Mouse (Mus musculus): ENCODE data around the gene Dpp8. TPM values are rescaled to one million over a fixed set of nuclear protein-coding genes. Genes with fewer than 3 reads are reported as not detected.

Dpp8 gene
- total RNA-seq, 4 experiments from 2014 or later: 144 to 176 (median 162) TPM

Other genes starting within 250 kb of the Dpp8 start
- 10 to 100 TPM; 43.4 to 53.1 (median 50.3) TPM for gene Dennd4a, start 221.1 kb upstream of the Dpp8 start, total RNA-seq (2022)
- gene Slc24a1, start 80.8 kb upstream of the Dpp8 start, total RNA-seq (2022): under 1 TPM; 0.08 to 0.30 (median 0.15) TPM
- 10 to 100 TPM; 19.3 to 22.6 (median 20.1) TPM for gene Ints14, start 71.5 kb upstream of the Dpp8 start, total RNA-seq (2022)
- gene Hacd3, start 10.7 kb upstream of the Dpp8 start, total RNA-seq (2022): 100 to 1,000 TPM; 142 to 169 (median 158) TPM
- 10 to 100 TPM; 44.3 to 49.9 (median 46.7) TPM for gene Igdcc4, start 69.1 kb downstream of the Dpp8 start, total RNA-seq (2022)
- gene Igdcc3, start 108.8 kb downstream of the Dpp8 start, total RNA-seq (2022): 1 to 10 TPM; 2.3 to 3.2 (median 2.5) TPM
- 1 to 10 TPM; 4.4 to 6.0 (median 5.6) TPM for gene Parp16, start 162.9 kb downstream of the Dpp8 start, total RNA-seq (2022)
- under 1 TPM in 2 of 4 experiments, not detected in 2; 0.10 to 0.16 TPM for gene Cilp, start 232.8 kb downstream of the Dpp8 start, total RNA-seq (2022)